ENCODE assay signal across 9 mouse cellular contexts in genomic region chr10:7474225-7474624, GRCm38 (mm10). TPM values are rescaled to one million over a fixed set of nuclear protein-coding genes. Genes with fewer than 3 reads are reported as not detected.
DNase-seq lines count a peak whose midpoint lies in the region; ATAC-seq and TF ChIP-seq lines count a peak whose summit lies in the region.
"Not testable (repeated sequence)": the region's sequence is repeated elsewhere in the genome, so short reads cannot be mapped to it uniquely, and the experiment has no call there.
"Had no signal": no experiment of that assay in that cellular context is flagged by ENCODE, and none has a peak within 500 bp of the region (broad histone marks: within the 10 kb centered on the region; RNA-seq: fewer than 3 reads in every experiment).

No protein-coding gene starts in this region.

- dilution Hi-C loops in CH12.LX (cut with MboI; ENCODE audit: extremely low pct_ligation_motif_present, extremely low pct_unique_long_range_greater_than_20kb, low sequenced_read_pairs): not testable (repeated sequence)

- not testable (repeated sequence) for TF ChIP-seq EP300 in CH12.LX (IDR thresholded peaks at IDR 0.05; ENCODE audit: low read length); liver, postnatal 0 days (IDR thresholded peaks at IDR 0.05; ENCODE audit: low read depth)

- TF ChIP-seq RAD21 in CH12.LX (IDR thresholded peaks at IDR 0.05; ENCODE audit: low read depth, low read length): not testable (repeated sequence)

- ATAC-seq in granulocyte monocyte progenitor cell, adult 5-6 weeks (replicated peaks; ENCODE audit: poor library complexity, severe bottlenecking): peak; percentile 31; the same call in 1 of the 2 replicates
- ATAC-seq in heart, embryonic 16.5 days (replicated peaks; ENCODE audit: extremely low read depth, insufficient read depth, low FRiP score); liver, postnatal 0 days: not testable (repeated sequence)

- H3K4me1 ChIP-seq in CH12.LX (ENCODE audit: control insufficient read depth in 1 of 2, insufficient read depth in 2 of 2); heart, embryonic 16.5 days (ENCODE audit: control insufficient read depth, insufficient read depth, low read length); liver, postnatal 0 days (ENCODE audit: insufficient read depth): not testable (repeated sequence)
- H3K4me1 ChIP-seq in bone marrow macrophage, adult 2 months (ENCODE audit: control insufficient read depth, insufficient read depth, low read length): peaks cover 11% of the 10 kb centered on the region
- H3K4me1 ChIP-seq in thymus, adult 2 months (replicated peaks; ENCODE audit: control insufficient read depth, insufficient read depth, low read length): peaks cover 12% of the 10 kb centered on the region

- H3K79me2 ChIP-seq in CH12.LX (replicated peaks; ENCODE audit: control insufficient read depth, extremely low read depth, insufficient read depth, poor library complexity, severe bottlenecking): peaks cover 36% of the 10 kb centered on the region

- in situ Hi-C loops in CH12.LX (cut with MboI; ENCODE audit: low pct_ligation_motif_present, low pct_unique_long_range_greater_than_20kb, low sequenced_read_pairs): not testable (repeated sequence)

- peak overlapping the region; percentile 100 for H3K9ac ChIP-seq in CH12.LX (ENCODE audit: insufficient read depth, low read depth)
- not testable (repeated sequence) for H3K9ac ChIP-seq in heart, embryonic 16.5 days (ENCODE audit: low read length); liver, postnatal 0 days (replicated peaks)

- H3K27me3 ChIP-seq in CH12.LX (replicated peaks); heart, embryonic 16.5 days (ENCODE audit: control insufficient read depth, insufficient read depth, low read length); liver, postnatal 0 days (ENCODE audit: insufficient read depth, low read length); thymus, adult 2 months (ENCODE audit: control insufficient read depth, insufficient read depth, low read length): not testable (repeated sequence)

- not testable (repeated sequence) for H3K36me3 ChIP-seq in CH12.LX (replicated peaks in 1 of 2; ENCODE audit: control insufficient read depth in 1 of 2, insufficient read depth in 1 of 2, low read length in 1 of 2); heart, embryonic 16.5 days (ENCODE audit: control insufficient read depth, insufficient read depth); liver, postnatal 0 days (replicated peaks; ENCODE audit: insufficient read depth, low read length); thymus, adult 2 months (ENCODE audit: control insufficient read depth, insufficient read depth, low read length)

- not testable (repeated sequence) for H3K9me3 ChIP-seq in CH12.LX (replicated peaks; ENCODE audit: low read length); heart, embryonic 16.5 days (replicated peaks; ENCODE audit: control insufficient read depth, low read length); liver, postnatal 0 days (ENCODE audit: low read length)

- DNase-seq in B cell, adult 2 months: peak; percentile 63 to 71
- DNase-seq in CH12.LX (ENCODE audit: extremely low read depth): peak; percentile 67
- DNase-seq in liver, postnatal 0 days; thymus, adult 2 months: not testable (repeated sequence)
- DNase-seq in naive thymus-derived CD4-positive, alpha-beta T cell, adult 2 months (ENCODE audit: low read depth): peak; percentile 72

- H3K4me2 ChIP-seq in CH12.LX (ENCODE audit: insufficient read depth, low read depth, poor library complexity, severe bottlenecking): peak overlapping the region; percentile 98
- peak overlapping the region; percentile 21 for H3K4me2 ChIP-seq in heart, embryonic 16.5 days (ENCODE audit: low read depth, low read length)
- peak overlapping the region; percentile 26; the same call in 1 of the 2 replicates for H3K4me2 ChIP-seq in liver, postnatal 0 days (ENCODE audit: low read depth, low read length)

- TF ChIP-seq POLR2A in CH12.LX (IDR thresholded peaks at IDR 0.05; ENCODE audit: low read depth, low read length); bone marrow macrophage, adult 2 months (IDR thresholded peaks at IDR 0.05; ENCODE audit: borderline replicate concordance, low read depth, low read length); thymus, adult 2 months (IDR thresholded peaks at IDR 0.05; ENCODE audit: control insufficient read depth, extremely low read depth, insufficient read depth, low read length, poor library complexity): not testable (repeated sequence)

- WGBS in heart, embryonic 16.5 days: 75% methylated on average over 7 of the region's 13 CpGs
- WGBS in liver, postnatal 0 days (ENCODE audit: insufficient replicate concordance): 71% methylated on average over 7 of the region's 13 CpGs
- 7% methylated on average over 7 of the region's 13 CpGs for WGBS in thymus, adult 2 months

- H3K27ac ChIP-seq in CH12.LX (ENCODE audit: insufficient read depth, low read depth): peak overlapping the region; percentile 97
- H3K27ac ChIP-seq in bone marrow macrophage, adult 2 months (ENCODE audit: insufficient read depth, low read depth, low read length): peak overlapping the region; percentile 28
- not testable (repeated sequence) for H3K27ac ChIP-seq in heart, embryonic 16.5 days (ENCODE audit: low read length); liver, postnatal 0 days (ENCODE audit: low read depth); thymus, adult 2 months (ENCODE audit: control insufficient read depth, insufficient read depth, low read length)

- peak overlapping the region; percentile 56 to 76 (median 61) for H3K4me3 ChIP-seq in CH12.LX (replicated peaks in 1 of 3; ENCODE audit: low read depth in 2 of 3, low read length in 2 of 3, poor library complexity in 1 of 3)
- H3K4me3 ChIP-seq in bone marrow macrophage, adult 2 months (ENCODE audit: insufficient read depth, low read length): peak overlapping the region; percentile 17
- H3K4me3 ChIP-seq in heart, embryonic 16.5 days (ENCODE audit: low read length); liver, postnatal 0 days (ENCODE audit: low read depth, low read length): not testable (repeated sequence)
- peak overlapping the region; percentile 24; the same call in 1 of the 2 replicates for H3K4me3 ChIP-seq in thymus, adult 2 months (ENCODE audit: control insufficient read depth, insufficient read depth, low read length)

- TF ChIP-seq CTCF in CH12.LX (conservative IDR thresholded peaks at IDR 0.05 in 1 of 2, IDR thresholded peaks at IDR 0.05 in 1 of 2; ENCODE audit: low read depth in 2 of 2, low read length in 2 of 2); bone marrow macrophage, adult 2 months (IDR thresholded peaks at IDR 0.05; ENCODE audit: low read depth, low read length); liver, postnatal 0 days (IDR thresholded peaks at IDR 0.05; ENCODE audit: low read depth); thymus, adult 2 months (IDR thresholded peaks at IDR 0.05; ENCODE audit: borderline replicate concordance, control insufficient read depth, extremely low read depth, insufficient read depth, low read length, poor library complexity): not testable (repeated sequence)

TF ChIP-seq in CH12.LX, 34 proteins besides CTCF, POLR2A, EP300 and RAD21:
- TF ChIP-seq ETS1 (conservative IDR thresholded peaks at IDR 0.05; ENCODE audit: low read depth, low read length) (peak; percentile 58), TCF12 (IDR thresholded peaks at IDR 0.05; ENCODE audit: low read depth, low read length) (0 out of 2 replicates have a peak, but pooled peaks have one; percentile 34), IRF4 (IDR thresholded peaks at IDR 0.05; ENCODE audit: low read depth, low read length) (peak; percentile 69), JUND (conservative IDR thresholded peaks at IDR 0.05; ENCODE audit: low read depth, low read length) (0 out of 2 replicates have a peak, but pooled peaks have one; percentile 15), MYC (IDR thresholded peaks at IDR 0.05; ENCODE audit: low read depth, low read length) (0 out of 2 replicates have a peak, but pooled peaks have one; percentile 6)

RNA-seq across cellular contexts. Expression of gene Ulbp1, which starts 0.8 kb away (rescaled TPM):
- total RNA-seq in CH12.LX (2012; rRNA removed) (70.1 and 78.3 TPM in 2 replicates), CH12.LX (2014; rRNA removed) (141 and 159 TPM in 2 replicates)
- 87.3 and 92.9 TPM in 2 replicates for polyA plus RNA-seq in CH12.LX (2012; ENCODE audit: insufficient read length, low read depth)
- 18.3 and 18.6 TPM in 2 replicates for polyA plus RNA-seq in bone marrow macrophage, adult 2 months (2012; ENCODE audit: insufficient read depth, insufficient read length, missing spikeins)
- total RNA-seq in granulocyte monocyte progenitor cell, adult 5-6 weeks (2014; fragmentation: Nextera tagmentation): 28.6 and 32.3 TPM in 2 replicates
- total RNA-seq in granulocyte monocyte progenitor cell, adult 5-6 weeks (2017): 21.0 and 26.3 TPM in 2 replicates
- polyA plus RNA-seq in heart, embryonic 16.5 days (2015; fragmentation: Nextera tagmentation; extraction: Ambion mirVana): 8.1 and 9.2 TPM in 2 replicates
- polyA plus RNA-seq in liver, postnatal 0 days (2015; fragmentation: Nextera tagmentation; extraction: Ambion mirVana): 0.51 and 1.2 TPM in 2 replicates
- 8.4 and 9.5 TPM in 2 replicates for polyA plus RNA-seq in thymus, adult 2 months (2012; rRNA removed)
- polyA plus RNA-seq: erythroblast, embryonic 14.5 days had no signal

Comparison
In these comparisons a context has a peak if more than half of its experiments do, and no peak if none do; other contexts are left out.
1. H3K4me2 ChIP-seq: peak in every context shown above with its lines; median percentile 98 in CH12.LX; 26 in liver, postnatal 0 days; 21 in heart, embryonic 16.5 days.